Mouse (Mus musculus) fibroblast of lung, adult 2 months (primary cell): ENCODE results near the gene Slc25a54.

Source experiments
- DNase-seq: peaks from one replicate; pipeline ENCODE4 v3.0.0-alpha.2; 2011; ENCODE audit warnings: low read depth

Slc25a54 gene

GRCm38 (mm10) chr3:109124091-109124490 lies 43.8 kb downstream of the Slc25a54 start:
- peak; percentile 10 for DNase-seq

- no peak for DNase-seq
Observed at GRCm38 (mm10) chr3:109125531-109125930, 45.3 kb downstream of the Slc25a54 start.

DNA sequence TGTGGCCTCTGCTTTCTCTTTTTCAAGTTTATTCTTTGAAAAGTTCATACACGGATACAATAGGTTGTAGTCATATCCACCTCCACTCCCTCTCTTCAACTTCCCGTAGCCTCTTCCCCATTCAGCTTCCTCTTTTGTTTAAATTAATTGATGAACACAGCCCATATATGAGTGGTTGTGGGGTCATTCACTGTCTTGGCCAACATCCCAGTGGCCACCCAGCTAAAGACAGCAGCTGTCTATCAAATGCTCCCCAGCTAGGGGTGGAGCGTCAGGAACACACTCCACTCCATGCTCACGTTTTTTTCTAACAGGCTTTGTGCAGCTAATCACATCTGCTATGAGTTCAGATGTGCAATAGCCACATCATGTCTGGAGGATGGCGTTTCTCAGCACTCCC lies 49.5 kb downstream of the Slc25a54 start:
- no peak for DNase-seq

GRCm38 (mm10) chr3:109132966-109133365 lies 52.7 kb downstream of the Slc25a54 start:
- DNase-seq: no peak

- no peak for DNase-seq
Observed at GRCm38 (mm10) chr3:109134036-109134435, 53.8 kb downstream of the Slc25a54 start.

DNA sequence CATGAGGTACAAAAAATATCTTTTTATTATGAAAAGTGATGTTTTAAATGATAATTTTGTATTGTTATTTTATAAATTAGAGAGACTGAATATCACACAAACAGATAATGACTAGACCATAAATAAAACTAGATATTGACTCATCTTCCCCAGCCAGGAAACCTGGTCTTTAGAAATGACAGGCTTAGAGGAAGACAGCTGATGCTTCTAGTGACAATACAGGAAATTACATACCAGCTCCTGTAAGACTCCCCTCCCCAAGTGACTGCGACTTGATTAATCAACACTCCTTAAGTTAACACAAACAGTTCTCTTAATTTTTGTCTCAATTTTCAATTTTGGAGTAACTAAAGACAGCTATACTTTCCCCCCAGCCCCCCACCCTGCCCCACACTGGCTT lies 55.1 kb downstream of the Slc25a54 start:
- DNase-seq: no peak

DNA sequence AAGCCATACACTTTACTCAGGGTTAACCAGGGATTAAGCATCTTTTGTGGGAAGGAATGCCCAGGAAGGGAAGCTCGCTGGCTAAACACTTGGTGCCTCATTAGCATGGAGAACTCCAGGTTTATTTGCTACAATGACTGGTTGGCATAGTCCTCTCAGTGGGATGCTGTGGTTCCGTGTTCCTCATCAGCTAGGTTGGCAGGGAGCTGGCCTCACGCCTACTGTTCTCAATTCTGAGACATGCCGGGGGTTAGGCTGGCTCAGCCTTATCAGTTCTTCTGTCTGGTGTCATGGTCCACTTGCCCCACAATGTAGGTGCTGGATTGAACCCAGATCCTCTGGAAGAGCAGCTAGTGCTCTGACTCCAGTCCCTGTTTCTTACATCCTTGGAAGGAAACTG lies 72.3 kb downstream of the Slc25a54 start:
- DNase-seq: no peak

GRCm38 (mm10) chr3:109153410-109153809 lies 73.1 kb downstream of the Slc25a54 start:
- DNase-seq: no peak

GRCm38 (mm10) chr3:109155926-109156669 lies 75.8 kb downstream of the Slc25a54 start:
- DNase-seq: no peak

DNA sequence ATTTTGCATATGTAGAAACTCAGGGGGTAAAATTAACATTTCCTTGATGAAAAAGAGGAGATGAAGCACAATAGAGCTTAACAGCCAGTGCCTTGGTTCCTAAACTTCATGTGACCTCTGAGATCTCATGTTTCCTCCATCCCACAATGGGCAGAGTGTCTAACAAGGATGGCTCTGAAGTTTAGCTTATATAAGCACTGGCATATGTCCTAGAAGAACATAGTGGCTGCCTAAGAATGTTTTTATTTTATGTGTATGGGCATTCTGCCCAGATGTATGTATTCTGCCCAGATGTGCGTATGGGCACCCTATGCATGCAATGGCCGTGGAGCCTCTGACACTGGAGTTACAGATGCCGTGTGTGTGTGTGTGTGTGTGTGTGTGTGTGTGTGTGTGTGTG lies 77.2 kb downstream of the Slc25a54 start:
- DNase-seq: no peak

GRCm38 (mm10) chr3:109164088-109164487 lies 83.8 kb downstream of the Slc25a54 start:
- no peak for DNase-seq

GRCm38 (mm10) chr3:109164644-109165043 lies 84.4 kb downstream of the Slc25a54 start:
- DNase-seq: peak; percentile 41

DNA sequence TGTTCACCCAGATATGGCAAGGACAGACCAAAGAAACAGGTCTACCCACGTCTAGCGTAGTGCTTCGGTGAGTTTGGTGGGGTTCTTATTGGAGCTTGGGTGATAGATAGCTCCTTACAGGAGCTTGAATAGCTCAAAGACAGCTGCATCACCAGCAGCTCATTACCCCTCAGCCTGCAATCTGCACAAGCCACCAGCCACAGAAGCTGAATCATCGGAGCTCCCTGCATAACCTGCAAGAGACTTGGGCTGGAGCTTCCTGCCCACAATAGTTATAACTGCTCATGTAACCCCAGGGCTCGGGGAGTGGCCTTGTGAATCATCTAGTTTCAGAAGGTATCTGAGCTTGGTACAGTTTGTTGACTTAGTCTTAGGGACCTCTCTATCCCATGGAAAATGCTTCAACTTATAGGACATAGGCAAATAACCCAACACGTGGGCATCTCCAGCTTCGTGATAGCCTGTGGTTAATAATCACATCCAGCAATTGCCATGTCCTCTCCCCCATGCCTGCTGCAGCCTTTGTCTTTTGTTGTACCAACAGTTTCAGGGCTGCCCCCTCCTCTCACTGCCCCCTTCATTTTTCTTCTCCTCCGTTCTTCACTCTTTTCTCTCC lies 85.1 kb downstream of the Slc25a54 start:
- peak; percentile 46 for DNase-seq
